Mouse (Mus musculus) testis, adult 2 months (tissue): ENCODE results near the gene Fam98c. TPM values are rescaled to one million over a fixed set of nuclear protein-coding genes. Genes with fewer than 3 reads are reported as not detected.

ENCODE experiments used
- H3K27ac ChIP-seq: fragments of 200-500 bp; 2 replicates; pipeline ENCODE4 v1.5.1; 2012; ENCODE audit warnings: low read depth, low read length; ENCODE audit not compliant: control insufficient read depth, insufficient read depth
- H3K27me3 ChIP-seq: fragments of 200-500 bp; 2 replicates; pipeline ENCODE4 v1.6.1; 2012; ENCODE audit warnings: mild to moderate bottlenecking, low read length, moderate library complexity; ENCODE audit not compliant: control insufficient read depth, insufficient read depth
- H3K36me3 ChIP-seq: fragments of 200-500 bp; 2 replicates; pipeline ENCODE4 v1.6.1; 2012; ENCODE audit warnings: mild to moderate bottlenecking, low read length; ENCODE audit not compliant: control insufficient read depth, insufficient read depth
- H3K4me1 ChIP-seq: fragments of 200-500 bp; 2 replicates; pipeline ENCODE4 v1.6.1; 2012; ENCODE audit warnings: low read length; ENCODE audit not compliant: control insufficient read depth, insufficient read depth
- H3K4me3 ChIP-seq: fragments of 200-500 bp; 2 replicates; pipeline ENCODE4 v1.5.1; 2012; ENCODE audit warnings: low read depth, mild to moderate bottlenecking, low read length, moderate library complexity, mixed read lengths; ENCODE audit not compliant: control insufficient read depth
- CTCF ChIP-seq: fragments of 200-500 bp; IDR thresholded peaks from 2 replicates; pipeline ENCODE4 v1.5.1; 2012; ENCODE audit warnings: low read depth, mild to moderate bottlenecking, inconsistent platforms, low read length, moderate library complexity; ENCODE audit not compliant: control insufficient read depth, insufficient read depth, insufficient replicate concordance
- POLR2A ChIP-seq: fragments of 200-500 bp; IDR thresholded peaks from 2 replicates; pipeline ENCODE4 v1.6.1; 2012; ENCODE audit warnings: low read depth, mild to moderate bottlenecking, inconsistent platforms, low read length, moderate library complexity; ENCODE audit not compliant: control insufficient read depth
- polyA plus RNA-seq: library from polyadenylated mRNA; depleted of rRNA; stranded (reverse); fragments of >200 nt; gene quantifications from 2 replicates; pipeline ENCODE4 v1.2.3, GENCODE M21; 2012

Fam98c gene
- polyA plus RNA-seq, 1 experiment = 194 TPM

DNA sequence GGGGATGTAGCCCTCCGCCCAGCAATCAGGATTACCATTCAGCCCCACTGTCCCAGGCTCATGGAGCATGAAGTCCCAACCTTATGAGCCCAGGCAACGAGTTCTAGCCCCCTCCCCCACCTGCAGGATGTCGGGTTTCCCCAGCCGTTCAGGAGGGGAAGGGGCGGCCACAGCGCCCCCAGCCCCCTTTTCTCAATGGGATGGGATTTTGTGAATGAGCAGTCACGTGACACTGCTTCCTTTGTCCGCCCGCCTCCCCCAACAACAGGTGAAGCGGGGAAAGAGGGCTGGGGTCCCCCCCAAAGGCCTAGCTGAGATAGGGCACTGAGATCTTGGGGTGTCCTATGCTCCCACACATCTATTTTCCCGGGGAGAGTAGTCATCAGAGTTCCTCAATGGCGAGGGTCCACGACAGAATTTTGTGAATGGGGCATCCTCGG lies 12.8 kb upstream of the Fam98c start:
- Histone ChIP-seq H3K36me3 (no peaks in the 10 kb centered on the region), H3K4me1 (peaks cover 46% of the 10 kb centered on the region), H3K27me3 (no peaks in the 10 kb centered on the region), H3K27ac (peak overlapping the region; percentile 32), H3K4me3 (peak overlapping the region; percentile 96)
- TF ChIP-seq POLR2A = no peak
- TF ChIP-seq CTCF = no peak

- H3K27me3 ChIP-seq = no peaks in the 10 kb centered on the region
- peaks cover 46% of the 10 kb centered on the region for H3K4me1 ChIP-seq
- TF ChIP-seq POLR2A (no peak), CTCF (no peak)
- no peaks in the 10 kb centered on the region for H3K36me3 ChIP-seq
- no peak overlapping the region for H3K27ac ChIP-seq
- peak overlapping the region; percentile 96 for H3K4me3 ChIP-seq
Measured at GRCm38 (mm10) chr7:29168121-29168695, 12.2 kb upstream of the Fam98c start.

GRCm38 (mm10) chr7:29167656-29168055 lies 11.6 kb upstream of the Fam98c start:
- Histone ChIP-seq H3K27me3 (no peaks in the 10 kb centered on the region), H3K27ac (no peak overlapping the region), H3K4me1 (peaks cover 45% of the 10 kb centered on the region), H3K36me3 (no peaks in the 10 kb centered on the region), H3K4me3 (peak overlapping the region; percentile 96)
- TF ChIP-seq POLR2A (no peak), CTCF (no peak)

- Histone ChIP-seq H3K4me3 (no peak overlapping the region), H3K27me3 (no peaks in the 10 kb centered on the region), H3K4me1 (peaks cover 10% of the 10 kb centered on the region), H3K27ac (no peak overlapping the region), H3K36me3 (no peaks in the 10 kb centered on the region)
- TF ChIP-seq POLR2A = 0 out of 2 replicates have a peak, but pooled peaks have one; percentile 26
- no peak for TF ChIP-seq CTCF
Measured at GRCm38 (mm10) chr7:29162750-29163525, 6.9 kb upstream of the Fam98c start.

DNA sequence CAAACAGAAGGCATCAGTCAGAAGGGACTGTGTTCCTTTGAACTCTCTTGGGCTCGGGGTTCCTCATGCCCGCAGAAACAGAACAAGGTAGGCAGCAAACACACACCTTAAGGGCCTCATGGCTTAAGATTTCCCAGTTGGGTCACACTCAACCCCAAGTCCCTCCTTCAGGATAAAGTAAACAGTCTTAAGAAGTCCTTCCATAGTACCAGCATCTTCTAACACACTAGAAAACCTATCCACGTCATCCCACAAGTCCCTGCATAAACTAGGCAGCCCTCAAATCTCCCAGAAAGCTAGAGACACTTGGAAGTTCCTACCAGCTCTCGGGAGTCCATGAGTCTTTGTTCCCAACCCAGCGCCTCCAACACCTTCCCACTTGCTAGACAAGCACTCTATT lies 6.3 kb upstream of the Fam98c start:
- Histone ChIP-seq H3K4me3 (no peak overlapping the region), H3K27ac (no peak overlapping the region), H3K27me3 (no peaks in the 10 kb centered on the region), H3K4me1 (peaks cover 4% of the 10 kb centered on the region), H3K36me3 (no peaks in the 10 kb centered on the region)
- TF ChIP-seq POLR2A (no peak), CTCF (no peak)

DNA sequence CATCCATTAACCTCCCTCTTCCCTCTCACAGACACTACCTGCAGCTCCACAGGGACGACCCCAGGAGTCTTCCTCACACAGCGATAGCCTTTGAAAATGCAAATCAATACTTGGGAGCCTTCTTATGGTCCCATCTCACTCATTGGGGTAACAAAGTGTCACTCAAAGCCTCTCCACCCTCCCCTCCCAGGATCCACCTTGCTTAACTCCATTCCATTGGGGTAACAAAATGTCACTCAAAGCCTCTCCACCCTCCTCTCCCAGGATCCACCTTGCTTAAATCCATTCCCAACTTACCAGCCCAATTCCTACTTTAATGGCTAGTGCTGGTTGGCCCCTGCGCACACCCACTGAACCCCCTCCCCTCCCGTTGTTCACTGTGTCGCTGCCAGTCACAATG lies 2.2 kb upstream of the Fam98c start:
- TF ChIP-seq CTCF (no peak), POLR2A (no peak)
- H3K27ac ChIP-seq = no peak overlapping the region
- no peaks in the 10 kb centered on the region for H3K27me3 ChIP-seq

DNA sequence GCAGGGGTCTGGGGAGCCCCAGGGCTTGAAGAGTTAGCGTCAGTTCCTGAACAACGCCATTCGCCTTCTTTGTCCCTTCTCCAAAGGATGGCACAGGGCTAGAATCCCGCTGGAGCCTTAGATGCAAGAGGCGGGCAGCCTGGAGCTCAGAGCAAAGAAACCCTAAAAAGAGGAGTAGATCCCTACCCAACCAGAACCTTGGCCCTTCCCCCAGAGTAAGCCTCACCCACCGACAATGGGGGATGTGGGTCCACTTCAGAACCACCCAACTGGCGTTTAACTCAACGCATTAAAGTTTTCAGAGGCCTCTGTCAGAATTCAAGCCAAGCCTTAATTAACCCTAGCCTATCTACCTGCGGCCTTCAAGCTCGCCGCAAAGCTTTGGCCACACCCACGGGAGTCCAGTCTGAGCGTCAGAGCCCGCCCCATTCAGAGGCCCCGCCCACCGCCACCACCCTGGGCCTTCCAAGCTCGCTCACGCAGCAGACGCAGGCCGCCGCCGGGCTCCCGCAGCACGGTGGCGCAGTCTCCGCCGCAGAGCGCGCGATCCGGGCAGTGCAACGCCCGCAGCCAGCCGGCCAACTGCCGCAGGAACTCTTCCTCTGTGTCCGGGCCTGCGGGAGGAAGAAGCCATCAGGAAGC lies 717 bp downstream of the Fam98c start:
- H3K27me3 ChIP-seq = no peaks in the 10 kb centered on the region
- H3K36me3 ChIP-seq = peaks cover 1% of the 10 kb centered on the region; the same call in 1 of the 2 replicates
- H3K4me3 ChIP-seq = peak overlapping the region; percentile 91
- H3K4me1 ChIP-seq = peaks cover 16% of the 10 kb centered on the region
- TF ChIP-seq CTCF = no peak
- TF ChIP-seq POLR2A = peak; percentile 56
- peak overlapping the region; percentile 92 for H3K27ac ChIP-seq

More for the DNA sequence above, 2.2 kb upstream of the Fam98c start:
- Histone ChIP-seq H3K36me3 (peaks cover 1% of the 10 kb centered on the region; the same call in 1 of the 2 replicates), H3K4me3 (no peak overlapping the region), H3K4me1 (peaks cover 20% of the 10 kb centered on the region)
